Mouse (Mus musculus): ENCODE data around the gene Xpot. TPM values are rescaled to one million over a fixed set of nuclear protein-coding genes. Genes with fewer than 3 reads are reported as not detected.

Xpot gene
- 29.7 and 34.3 TPM in 2 replicates for total RNA-seq (2015)
- total RNA-seq (2017): 24.4 and 37.1 TPM in 2 replicates

GRCm38 (mm10) chr10:121626186-121626882, at the start of gene Xpot:
Xpot (minus strand) TSS chr10:121626332.
- peak; percentile 93 for ATAC-seq (ENCODE audit: poor library complexity, severe bottlenecking)

GRCm38 (mm10) chr10:121669103-121669502, 43.0 kb upstream of the Xpot start:
- ATAC-seq (ENCODE audit: poor library complexity, severe bottlenecking): no peak

DNA sequence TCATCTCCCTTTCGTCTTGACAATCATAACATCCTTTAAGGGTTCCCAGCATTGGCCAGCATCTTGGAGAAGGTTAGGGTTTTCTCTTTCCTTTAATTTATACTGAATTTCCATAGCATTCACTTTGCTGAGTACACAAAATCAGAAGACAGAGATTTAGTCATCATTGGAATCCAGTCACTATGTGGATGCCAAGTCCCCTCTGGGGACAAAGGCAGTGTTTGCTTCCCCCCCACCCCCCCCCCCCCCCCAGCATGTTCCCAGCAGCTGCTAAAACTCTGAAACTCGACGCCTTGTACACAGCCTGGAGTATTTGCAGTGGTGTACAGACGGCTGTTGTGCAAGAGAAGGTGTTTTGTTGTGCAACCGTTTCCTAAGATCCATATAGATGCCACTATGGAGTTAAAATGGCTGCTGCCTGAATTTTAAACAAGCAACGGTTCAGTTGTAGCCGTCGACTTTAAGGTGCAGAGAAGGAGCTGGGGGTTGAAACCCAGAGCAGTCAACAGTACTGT, 39.6 kb upstream of the Xpot start:
- no peak for ATAC-seq (ENCODE audit: poor library complexity, severe bottlenecking)

- ATAC-seq (ENCODE audit: poor library complexity, severe bottlenecking): no peak
Observed at GRCm38 (mm10) chr10:121663599-121663998, 37.5 kb upstream of the Xpot start.

- ATAC-seq (ENCODE audit: poor library complexity, severe bottlenecking): no peak
Observed at GRCm38 (mm10) chr10:121662711-121663110, 36.6 kb upstream of the Xpot start.

DNA sequence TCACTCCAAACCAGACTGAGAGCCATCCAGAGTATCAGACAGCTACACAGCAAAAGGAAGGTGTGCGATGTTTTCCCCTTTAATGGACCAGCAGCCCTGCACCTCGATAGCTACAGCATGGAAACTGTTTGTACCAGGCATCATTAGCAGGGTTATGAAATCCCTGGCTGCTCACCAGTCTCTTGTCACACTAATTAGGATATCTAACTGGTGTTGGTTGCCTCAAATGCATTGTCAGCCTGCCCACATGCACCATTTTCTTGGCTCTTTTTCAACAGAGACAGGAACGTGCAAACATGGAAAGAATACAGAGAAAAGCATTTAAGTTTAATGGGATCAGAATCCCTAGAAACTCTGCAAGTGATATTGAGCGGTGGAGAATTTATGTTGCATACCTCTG, 29.8 kb upstream of the Xpot start:
- no peak for ATAC-seq (ENCODE audit: poor library complexity, severe bottlenecking)

DNA sequence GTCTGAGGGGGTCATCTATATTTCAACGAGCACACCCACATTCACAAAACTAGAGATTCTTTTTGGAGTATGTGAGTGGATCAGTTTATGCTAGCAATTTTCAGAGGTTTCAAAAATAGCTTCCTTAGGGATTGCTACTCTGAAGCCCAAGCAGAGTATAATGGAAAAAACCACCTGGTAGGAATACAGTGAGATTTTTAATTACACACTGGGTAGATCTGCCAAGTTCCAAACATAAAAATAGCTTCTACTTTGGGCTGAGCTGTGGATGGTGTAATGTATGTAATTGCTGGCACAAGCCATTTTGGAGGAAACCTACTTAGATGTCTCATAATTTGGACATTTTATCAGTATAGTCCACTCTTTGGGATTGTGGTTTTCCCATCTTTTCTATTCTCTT, 26.9 kb upstream of the Xpot start:
- ATAC-seq (ENCODE audit: poor library complexity, severe bottlenecking): no peak

GRCm38 (mm10) chr10:121646294-121646693, 20.2 kb upstream of the Xpot start:
- no peak for ATAC-seq (ENCODE audit: poor library complexity, severe bottlenecking)

GRCm38 (mm10) chr10:121642054-121642947, 16.2 kb upstream of the Xpot start:
- ATAC-seq (ENCODE audit: poor library complexity, severe bottlenecking): no peak

- peak; percentile 45 for ATAC-seq (ENCODE audit: poor library complexity, severe bottlenecking)
Observed at GRCm38 (mm10) chr10:121641272-121642053, 15.3 kb upstream of the Xpot start, which contains the start of gene D930020B18Rik. D930020B18Rik (plus strand) TSS chr10:121641588.

- no peak for ATAC-seq (ENCODE audit: poor library complexity, severe bottlenecking)
Observed at GRCm38 (mm10) chr10:121640944-121641271, 14.8 kb upstream of the Xpot start.

DNA sequence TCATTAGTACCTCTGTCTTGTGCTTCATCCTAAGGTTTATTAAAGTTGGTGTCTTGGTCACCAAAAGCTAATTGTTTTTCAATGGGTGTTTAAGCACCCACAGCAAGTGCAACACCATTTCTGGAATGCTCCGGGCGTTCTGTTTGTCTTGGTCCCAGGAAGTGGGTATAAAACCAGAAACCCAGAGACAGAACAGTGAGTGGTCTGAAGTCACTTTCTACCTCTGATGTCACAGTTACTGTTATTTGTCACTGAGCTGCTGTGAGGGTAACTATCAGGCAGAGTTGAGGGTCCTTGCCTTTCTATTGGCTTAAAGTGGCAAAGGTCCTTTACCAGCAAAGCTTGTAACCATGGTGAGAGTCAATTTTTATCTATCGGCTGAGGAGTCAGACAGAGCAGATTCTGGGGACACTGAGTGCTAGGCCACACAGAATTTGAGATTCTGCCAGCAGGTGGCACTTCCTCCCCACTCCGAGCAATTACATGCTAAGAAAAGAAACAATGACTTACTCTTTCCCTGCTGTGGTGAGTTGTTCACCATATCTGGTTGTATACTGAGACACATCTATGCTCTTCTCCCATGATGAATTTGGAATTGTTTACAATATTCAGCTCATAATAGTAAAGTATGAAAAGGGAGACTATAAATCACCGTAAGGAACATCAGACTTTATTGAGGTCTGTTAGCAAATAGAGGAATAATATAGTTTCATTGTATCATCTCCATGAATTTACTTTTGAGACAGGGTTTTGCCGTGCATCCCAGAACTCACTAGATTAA, 14.2 kb upstream of the Xpot start:
- peak; percentile 72 for ATAC-seq (ENCODE audit: poor library complexity, severe bottlenecking)

DNA sequence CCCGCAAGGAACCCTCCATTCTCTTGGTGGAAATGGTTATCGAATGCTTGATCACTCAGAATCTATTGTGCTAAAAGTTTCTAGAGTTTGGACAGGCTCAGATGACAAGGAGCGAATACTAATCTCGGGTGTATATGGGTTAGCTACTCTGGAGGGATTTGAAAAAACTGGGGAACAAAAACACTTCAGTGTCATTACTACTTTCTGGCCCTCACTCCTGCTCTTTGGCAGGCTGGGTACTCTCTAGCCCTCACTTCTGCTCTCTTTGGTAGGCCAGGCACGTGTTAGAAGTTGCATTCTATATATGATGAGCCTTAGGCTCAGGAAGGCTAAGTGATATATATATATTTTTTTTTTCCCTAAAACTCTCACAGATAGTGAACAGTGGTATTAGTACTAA, 13.4 kb upstream of the Xpot start:
- no peak for ATAC-seq (ENCODE audit: poor library complexity, severe bottlenecking)

DNA sequence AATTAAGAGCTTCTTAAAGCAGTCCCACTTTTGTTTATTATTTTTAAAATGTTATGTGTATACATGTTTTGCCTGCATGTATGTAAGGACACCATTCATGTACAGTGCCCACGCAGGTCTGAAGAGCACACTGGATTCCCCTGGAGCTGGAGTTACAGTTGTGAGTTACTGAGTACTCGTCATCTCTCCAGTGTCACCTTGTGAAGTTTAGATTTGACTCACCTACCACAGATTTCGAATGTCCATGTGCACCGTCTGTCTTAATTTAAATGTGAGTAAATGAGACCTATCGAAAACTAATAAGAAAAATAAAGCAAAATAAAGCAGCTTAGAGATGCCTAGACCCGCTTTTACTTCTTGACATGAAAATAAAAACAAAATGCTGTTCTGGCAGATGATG, 10.1 kb upstream of the Xpot start:
- no peak for ATAC-seq (ENCODE audit: poor library complexity, severe bottlenecking)

DNA sequence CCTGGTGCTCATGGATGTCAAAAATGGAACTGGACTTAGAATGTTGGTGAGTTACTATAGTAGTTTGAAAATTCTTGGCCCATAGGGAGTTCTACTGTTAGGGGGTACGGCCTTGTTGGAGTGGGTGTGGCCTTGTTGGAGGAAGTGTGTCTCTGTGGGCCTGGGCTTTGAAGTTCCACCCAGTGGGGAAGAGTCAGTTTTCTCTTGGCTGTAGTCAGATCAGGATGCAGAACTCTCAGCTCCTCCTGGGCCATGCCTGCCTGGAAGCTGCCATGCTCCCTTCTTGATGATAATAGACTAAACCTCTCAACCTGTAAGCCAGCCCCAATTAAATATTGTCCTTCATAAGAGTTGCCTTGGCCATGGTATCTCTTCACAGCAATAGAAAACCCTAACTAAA, 8.0 kb upstream of the Xpot start:
- ATAC-seq (ENCODE audit: poor library complexity, severe bottlenecking): no peak

GRCm38 (mm10) chr10:121628561-121629040, 2.5 kb upstream of the Xpot start:
- ATAC-seq (ENCODE audit: poor library complexity, severe bottlenecking): no peak

DNA sequence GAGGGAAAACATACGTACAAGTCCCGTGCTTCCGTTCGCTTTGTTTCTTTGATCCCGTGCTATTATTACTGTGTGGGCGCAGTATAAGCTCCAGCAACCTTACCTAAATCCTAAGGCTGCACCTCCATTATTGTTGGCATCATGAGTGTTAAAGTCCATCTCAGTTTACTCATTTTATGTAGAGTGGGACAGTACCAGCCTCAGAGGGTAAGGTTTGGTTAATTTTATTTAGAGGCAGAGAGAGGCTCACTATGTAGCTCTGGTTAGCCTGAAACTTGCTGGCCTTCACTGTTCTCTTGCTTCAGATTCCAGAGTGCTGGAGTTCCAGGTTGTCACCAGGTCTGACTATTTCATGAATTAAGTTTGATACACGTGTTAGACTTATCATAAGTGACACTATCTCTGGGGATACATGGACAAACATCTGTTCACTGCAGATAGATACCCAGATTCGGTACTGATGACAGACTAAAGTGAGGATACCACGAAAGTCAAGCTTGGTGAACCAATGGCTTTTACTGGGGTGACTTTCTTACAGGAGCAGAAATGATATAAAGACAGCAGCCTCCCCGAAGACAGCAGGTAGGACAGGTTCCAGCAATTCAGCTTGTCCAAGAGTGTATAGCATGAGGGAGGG, 1.2 kb upstream of the Xpot start:
- no peak for ATAC-seq (ENCODE audit: poor library complexity, severe bottlenecking)

DNA sequence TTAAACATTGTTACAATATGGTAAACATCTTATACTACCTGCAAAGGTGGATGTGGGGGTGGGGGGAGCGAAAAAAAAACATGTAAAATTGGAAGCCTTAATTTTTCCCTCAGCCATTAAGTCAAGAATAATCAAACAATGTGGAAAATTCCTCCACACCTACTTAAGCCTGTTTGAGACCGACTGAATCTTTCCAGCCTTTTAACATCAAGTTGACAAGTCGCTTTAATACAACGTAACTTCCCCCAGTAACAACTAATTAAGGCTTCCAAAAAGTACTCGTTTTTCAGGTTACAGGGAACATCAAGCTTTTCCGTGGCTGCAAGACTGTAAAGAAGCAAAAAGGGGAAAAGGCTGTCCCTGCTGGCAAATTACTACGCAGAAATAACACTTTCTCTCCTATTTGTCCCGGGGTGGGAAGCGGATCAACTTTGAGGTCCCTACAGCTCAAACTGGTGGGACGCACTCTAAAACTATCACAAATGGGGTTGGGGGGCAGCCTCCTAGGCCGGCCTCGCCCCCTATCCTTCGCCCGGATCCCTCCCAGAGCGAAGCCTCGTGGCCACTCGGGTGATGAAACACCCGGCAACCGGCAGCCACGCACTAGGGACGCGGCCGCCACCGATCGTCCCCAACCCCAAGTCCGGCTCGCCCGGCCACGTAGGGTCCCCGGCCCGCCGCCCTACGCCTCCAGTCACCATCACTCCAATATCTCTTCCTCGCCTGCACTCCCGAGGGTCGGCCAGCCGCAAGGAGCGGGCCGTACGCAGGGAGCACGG, 536 bp downstream of the Xpot start:
- peak; percentile 49 for ATAC-seq (ENCODE audit: poor library complexity, severe bottlenecking)

GRCm38 (mm10) chr10:121625006-121625405, 1.1 kb downstream of the Xpot start:
- no peak for ATAC-seq (ENCODE audit: poor library complexity, severe bottlenecking)

Measured in megakaryocyte, adult 5-6 weeks (primary cell).